Mouse (Mus musculus): Measurements from ENCODE around the gene Fam107b. TPM values are rescaled to one million over a fixed set of nuclear protein-coding genes. Genes with fewer than 3 reads are reported as not detected.

The Fam107b gene
- polyA plus RNA-seq, 1 experiment from 2014 or later = 34.4 TPM

- Histone ChIP-seq H3K4me2 (ENCODE audit: low read depth, low read length) (no peak overlapping the region), H3K36me3 (ENCODE audit: control insufficient read depth, insufficient read depth, low read length) (no peaks in the 10 kb centered on the region), H3K27ac (ENCODE audit: low read depth, low read length) (no peak overlapping the region), H3K27me3 (ENCODE audit: control insufficient read depth, insufficient read depth, low read length) (no peaks in the 10 kb centered on the region), H3K4me1 (ENCODE audit: control insufficient read depth, insufficient read depth, low read length) (no peaks in the 10 kb centered on the region), H3K9me3 (ENCODE audit: control insufficient read depth, low read length) (no peaks in the 10 kb centered on the region), H3K4me3 (ENCODE audit: low read depth, low read length) (no peak overlapping the region), H3K9ac (replicated peaks; ENCODE audit: low read depth, low read length) (no peak overlapping the region)
- ATAC-seq (ENCODE audit: low read depth) = no peak
These were observed 72.7 kb downstream of the Fam107b start for GRCm38 (mm10) chr2:3642949-3643348.

GRCm38 (mm10) chr2:3645741-3646140 is 75.5 kb downstream of the Fam107b start:
- Histone ChIP-seq H3K27me3 (ENCODE audit: control insufficient read depth, insufficient read depth, low read length) (no peaks in the 10 kb centered on the region), H3K9ac (replicated peaks; ENCODE audit: low read depth, low read length) (no peak overlapping the region), H3K4me3 (ENCODE audit: low read depth, low read length) (no peak overlapping the region), H3K9me3 (ENCODE audit: control insufficient read depth, low read length) (no peaks in the 10 kb centered on the region), H3K27ac (ENCODE audit: low read depth, low read length) (no peak overlapping the region), H3K36me3 (ENCODE audit: control insufficient read depth, insufficient read depth, low read length) (no peaks in the 10 kb centered on the region), H3K4me1 (ENCODE audit: control insufficient read depth, insufficient read depth, low read length) (no peaks in the 10 kb centered on the region), H3K4me2 (ENCODE audit: low read depth, low read length) (no peak overlapping the region)
- ATAC-seq (ENCODE audit: low read depth) = no peak
- WGBS = 90% methylated on average over 4 of the region's 4 CpGs

- H3K36me3 ChIP-seq (ENCODE audit: control insufficient read depth, insufficient read depth, low read length) = no peaks in the 10 kb centered on the region
- H3K27ac ChIP-seq (ENCODE audit: low read depth, low read length) = no peak overlapping the region
- H3K4me1 ChIP-seq (ENCODE audit: control insufficient read depth, insufficient read depth, low read length) = no peaks in the 10 kb centered on the region
- no peak overlapping the region for H3K9ac ChIP-seq (replicated peaks; ENCODE audit: low read depth, low read length)
- no peak for ATAC-seq (ENCODE audit: low read depth)
- H3K9me3 ChIP-seq (ENCODE audit: control insufficient read depth, low read length) = no peaks in the 10 kb centered on the region
- no peaks in the 10 kb centered on the region for H3K27me3 ChIP-seq (ENCODE audit: control insufficient read depth, insufficient read depth, low read length)
- 83% methylated on average over 5 of the region's 5 CpGs for WGBS
- H3K4me2 ChIP-seq (ENCODE audit: low read depth, low read length) = no peak overlapping the region
- H3K4me3 ChIP-seq (ENCODE audit: low read depth, low read length) = no peak overlapping the region
These were observed 78.9 kb downstream of the Fam107b start for GRCm38 (mm10) chr2:3649171-3649570.

- no peaks in the 10 kb centered on the region for H3K27me3 ChIP-seq (ENCODE audit: control insufficient read depth, insufficient read depth, low read length)
- no peaks in the 10 kb centered on the region for H3K4me1 ChIP-seq (ENCODE audit: control insufficient read depth, insufficient read depth, low read length)
- no peak overlapping the region for H3K27ac ChIP-seq (ENCODE audit: low read depth, low read length)
- H3K4me3 ChIP-seq (ENCODE audit: low read depth, low read length) = no peak overlapping the region
- no peak for ATAC-seq (ENCODE audit: low read depth)
- H3K4me2 ChIP-seq (ENCODE audit: low read depth, low read length) = no peak overlapping the region
- H3K36me3 ChIP-seq (ENCODE audit: control insufficient read depth, insufficient read depth, low read length) = no peaks in the 10 kb centered on the region
- H3K9ac ChIP-seq (replicated peaks; ENCODE audit: low read depth, low read length) = no peak overlapping the region
- H3K9me3 ChIP-seq (ENCODE audit: control insufficient read depth, low read length) = no peaks in the 10 kb centered on the region
These were observed 84.3 kb downstream of the Fam107b start for GRCm38 (mm10) chr2:3654606-3655005.

DNA sequence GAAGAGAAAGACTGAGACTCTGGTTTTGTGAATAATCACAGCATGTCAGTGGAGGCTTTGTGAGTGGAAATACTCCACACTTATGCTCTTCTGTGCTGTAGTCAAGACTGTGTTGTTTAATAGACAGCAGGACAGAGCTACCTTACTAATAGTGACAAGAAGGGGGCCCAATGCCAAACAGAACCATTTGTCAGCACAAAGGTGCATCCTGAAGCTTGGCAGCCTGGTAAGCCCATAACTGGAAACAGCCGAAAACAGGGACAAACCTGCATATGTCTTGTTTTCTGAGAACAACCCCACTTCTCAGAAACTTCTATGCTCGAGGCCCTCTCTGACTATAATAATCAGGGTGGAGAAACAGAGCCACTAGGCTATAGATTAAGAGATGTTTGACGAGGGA is 85.8 kb downstream of the Fam107b start:
- ATAC-seq (ENCODE audit: low read depth) = no peak
- H3K4me2 ChIP-seq (ENCODE audit: low read depth, low read length) = no peak overlapping the region
- H3K9me3 ChIP-seq (ENCODE audit: control insufficient read depth, low read length) = no peaks in the 10 kb centered on the region
- H3K27ac ChIP-seq (ENCODE audit: low read depth, low read length) = no peak overlapping the region
- H3K36me3 ChIP-seq (ENCODE audit: control insufficient read depth, insufficient read depth, low read length) = no peaks in the 10 kb centered on the region
- no peak overlapping the region for H3K4me3 ChIP-seq (ENCODE audit: low read depth, low read length)
- H3K27me3 ChIP-seq (ENCODE audit: control insufficient read depth, insufficient read depth, low read length) = no peaks in the 10 kb centered on the region
- no peak overlapping the region for H3K9ac ChIP-seq (replicated peaks; ENCODE audit: low read depth, low read length)
- no peaks in the 10 kb centered on the region for H3K4me1 ChIP-seq (ENCODE audit: control insufficient read depth, insufficient read depth, low read length)
- 80% methylated on average over 3 of the region's 3 CpGs for WGBS

- H3K36me3 ChIP-seq (ENCODE audit: control insufficient read depth, insufficient read depth, low read length) = no peaks in the 10 kb centered on the region
- H3K9ac ChIP-seq (replicated peaks; ENCODE audit: low read depth, low read length) = no peak overlapping the region
- WGBS = 96% methylated on average over 6 of the region's 6 CpGs
- H3K9me3 ChIP-seq (ENCODE audit: control insufficient read depth, low read length) = no peaks in the 10 kb centered on the region
- H3K4me2 ChIP-seq (ENCODE audit: low read depth, low read length) = no peak overlapping the region
- H3K27me3 ChIP-seq (ENCODE audit: control insufficient read depth, insufficient read depth, low read length) = no peaks in the 10 kb centered on the region
- H3K4me3 ChIP-seq (ENCODE audit: low read depth, low read length) = no peak overlapping the region
- no peak for ATAC-seq (ENCODE audit: low read depth)
- H3K27ac ChIP-seq (ENCODE audit: low read depth, low read length) = no peak overlapping the region
- no peaks in the 10 kb centered on the region for H3K4me1 ChIP-seq (ENCODE audit: control insufficient read depth, insufficient read depth, low read length)
These were observed 86.5 kb downstream of the Fam107b start for GRCm38 (mm10) chr2:3656834-3657233.

- Histone ChIP-seq H3K36me3 (ENCODE audit: control insufficient read depth, insufficient read depth, low read length) (no peaks in the 10 kb centered on the region), H3K9me3 (ENCODE audit: control insufficient read depth, low read length) (no peaks in the 10 kb centered on the region), H3K9ac (replicated peaks; ENCODE audit: low read depth, low read length) (no peak overlapping the region), H3K4me3 (ENCODE audit: low read depth, low read length) (no peak overlapping the region), H3K4me2 (ENCODE audit: low read depth, low read length) (no peak overlapping the region), H3K27me3 (ENCODE audit: control insufficient read depth, insufficient read depth, low read length) (no peaks in the 10 kb centered on the region), H3K4me1 (ENCODE audit: control insufficient read depth, insufficient read depth, low read length) (no peaks in the 10 kb centered on the region), H3K27ac (ENCODE audit: low read depth, low read length) (no peak overlapping the region)
- 87% methylated on average over 5 of the region's 5 CpGs for WGBS
- no peak for ATAC-seq (ENCODE audit: low read depth)
These were observed 87.1 kb downstream of the Fam107b start for GRCm38 (mm10) chr2:3657376-3657775.

GRCm38 (mm10) chr2:3657811-3658730 is 87.8 kb downstream of the Fam107b start:
- Histone ChIP-seq H3K36me3 (ENCODE audit: control insufficient read depth, insufficient read depth, low read length) (no peaks in the 10 kb centered on the region), H3K27ac (ENCODE audit: low read depth, low read length) (no peak overlapping the region), H3K4me2 (ENCODE audit: low read depth, low read length) (no peak overlapping the region), H3K4me1 (ENCODE audit: control insufficient read depth, insufficient read depth, low read length) (no peaks in the 10 kb centered on the region), H3K27me3 (ENCODE audit: control insufficient read depth, insufficient read depth, low read length) (no peaks in the 10 kb centered on the region), H3K4me3 (ENCODE audit: low read depth, low read length) (no peak overlapping the region), H3K9me3 (ENCODE audit: control insufficient read depth, low read length) (no peaks in the 10 kb centered on the region), H3K9ac (replicated peaks; ENCODE audit: low read depth, low read length) (no peak overlapping the region)
- WGBS = 69% methylated on average over 11 of the region's 11 CpGs
- no peak for ATAC-seq (ENCODE audit: low read depth)

DNA sequence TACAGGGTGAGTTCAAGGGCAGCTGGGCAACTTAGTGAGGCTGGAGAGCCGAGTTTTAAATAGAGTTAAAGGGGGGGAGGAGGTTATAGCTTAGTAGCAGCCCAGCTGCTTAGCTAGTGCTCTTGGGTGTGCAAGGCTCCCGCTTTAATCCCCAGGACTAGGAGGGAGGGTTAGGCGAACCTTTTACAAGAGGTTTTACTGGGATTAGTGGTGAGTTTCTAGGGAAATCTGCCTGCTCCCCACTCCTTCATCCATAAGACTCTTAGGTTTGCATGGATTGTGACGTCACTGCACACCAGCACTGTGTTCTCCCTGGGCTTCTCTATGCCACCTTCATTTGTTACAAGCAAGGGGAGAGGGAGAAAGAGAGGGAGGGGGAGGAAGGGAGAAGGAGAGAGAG is 88.6 kb downstream of the Fam107b start:
- Histone ChIP-seq H3K4me1 (ENCODE audit: control insufficient read depth, insufficient read depth, low read length) (no peaks in the 10 kb centered on the region), H3K27me3 (ENCODE audit: control insufficient read depth, insufficient read depth, low read length) (no peaks in the 10 kb centered on the region), H3K9ac (replicated peaks; ENCODE audit: low read depth, low read length) (no peak overlapping the region), H3K4me2 (ENCODE audit: low read depth, low read length) (no peak overlapping the region), H3K27ac (ENCODE audit: low read depth, low read length) (no peak overlapping the region), H3K36me3 (ENCODE audit: control insufficient read depth, insufficient read depth, low read length) (no peaks in the 10 kb centered on the region), H3K4me3 (ENCODE audit: low read depth, low read length) (no peak overlapping the region), H3K9me3 (ENCODE audit: control insufficient read depth, low read length) (no peaks in the 10 kb centered on the region)
- ATAC-seq (ENCODE audit: low read depth) = no peak
- 37% methylated on average over 4 of the region's 4 CpGs for WGBS
